Mouse (Mus musculus): ENCODE measurements around the gene 1500011B03Rik.

DNA sequence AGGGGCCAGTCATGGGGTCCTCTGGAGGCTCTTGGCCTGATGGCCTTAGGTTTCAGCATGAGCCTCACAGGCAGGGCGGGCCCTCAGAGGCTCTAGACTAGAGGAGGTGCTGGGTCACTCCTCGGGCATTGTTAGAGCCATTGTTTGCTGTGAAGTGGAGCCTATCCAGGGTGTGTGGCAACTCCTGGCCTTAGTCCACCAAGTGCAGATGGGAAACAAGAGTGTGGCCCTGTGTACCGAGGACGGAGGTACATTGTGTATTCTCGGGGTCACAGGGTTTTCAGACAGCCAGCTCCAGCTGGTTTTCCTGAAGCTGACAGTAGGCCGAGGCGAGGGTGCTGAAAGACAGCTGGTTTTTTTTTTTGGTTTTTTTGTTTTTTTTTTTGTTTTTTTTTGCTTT, 30.0 kb downstream of the 1500011B03Rik start:
- TF ChIP-seq POLR2A (IDR thresholded peaks at IDR 0.05; ENCODE audit: borderline replicate concordance, low read depth, low read length) (no peak), CTCF (IDR thresholded peaks at IDR 0.05; ENCODE audit: low read depth, low read length) (no peak)
